Mouse (Mus musculus): Measurements from ENCODE around the gene Cntfr.
A peak's percentile ranks its signal among the peaks of the same experiment; 100 is the strongest.

Cntfr gene

GRCm38 (mm10) chr4:41677006-41677629 is 19.8 kb downstream of the Cntfr start:
- peak; percentile 88 for DNase-seq

- DNase-seq, result peak; percentile 80
Observed at GRCm38 (mm10) chr4:41676248-41677005, 20.5 kb downstream of the Cntfr start.

- DNase-seq, result no peak
Observed at GRCm38 (mm10) chr4:41673186-41673585, 23.7 kb downstream of the Cntfr start.

- DNase-seq, result no peak
Observed at GRCm38 (mm10) chr4:41672522-41672963, 24.3 kb downstream of the Cntfr start.

- DNase-seq, result no peak
Observed at GRCm38 (mm10) chr4:41671963-41672480, 24.9 kb downstream of the Cntfr start.

- no peak for DNase-seq
Observed at GRCm38 (mm10) chr4:41671500-41671899, 25.4 kb downstream of the Cntfr start.

GRCm38 (mm10) chr4:41670836-41671235 is 26.1 kb downstream of the Cntfr start:
- no peak for DNase-seq

GRCm38 (mm10) chr4:41666646-41667045 is 30.2 kb downstream of the Cntfr start:
- no peak for DNase-seq

GRCm38 (mm10) chr4:41665009-41665675 is 31.7 kb downstream of the Cntfr start:
- DNase-seq, result no peak

- no peak for DNase-seq
Observed at GRCm38 (mm10) chr4:41664533-41664932, 32.4 kb downstream of the Cntfr start.

- no peak for DNase-seq
Observed at GRCm38 (mm10) chr4:41663614-41664013, 33.3 kb downstream of the Cntfr start.

- DNase-seq, result no peak
Observed at GRCm38 (mm10) chr4:41662723-41663122, 34.2 kb downstream of the Cntfr start.

- DNase-seq, result no peak
Observed at GRCm38 (mm10) chr4:41660851-41661430, 35.9 kb downstream of the Cntfr start.

- no peak for DNase-seq
Observed at GRCm38 (mm10) chr4:41659556-41659955, 37.3 kb downstream of the Cntfr start.

GRCm38 (mm10) chr4:41658566-41659384 is 38.1 kb downstream of the Cntfr start:
- DNase-seq, result no peak

GRCm38 (mm10) chr4:41655525-41655924 is 41.4 kb downstream of the Cntfr start:
- DNase-seq, result no peak

- peak; percentile 79 for DNase-seq
Observed at GRCm38 (mm10) chr4:41654217-41654616, 42.7 kb downstream of the Cntfr start.

- DNase-seq, result no peak
Observed at GRCm38 (mm10) chr4:41653730-41654129, 43.2 kb downstream of the Cntfr start.

GRCm38 (mm10) chr4:41653296-41653695 is 43.6 kb downstream of the Cntfr start:
- DNase-seq, result peak; percentile 74

- no peak for DNase-seq
Observed at GRCm38 (mm10) chr4:41648627-41649026, 48.3 kb downstream of the Cntfr start.

GRCm38 (mm10) chr4:41648157-41648556 is 48.7 kb downstream of the Cntfr start:
- peak; percentile 35 for DNase-seq

- no peak for DNase-seq
Observed at GRCm38 (mm10) chr4:41645488-41645887, 51.4 kb downstream of the Cntfr start.
